Comparison of ENCODE assay signal across 21 mouse cellular contexts in the genomic region with DNA sequence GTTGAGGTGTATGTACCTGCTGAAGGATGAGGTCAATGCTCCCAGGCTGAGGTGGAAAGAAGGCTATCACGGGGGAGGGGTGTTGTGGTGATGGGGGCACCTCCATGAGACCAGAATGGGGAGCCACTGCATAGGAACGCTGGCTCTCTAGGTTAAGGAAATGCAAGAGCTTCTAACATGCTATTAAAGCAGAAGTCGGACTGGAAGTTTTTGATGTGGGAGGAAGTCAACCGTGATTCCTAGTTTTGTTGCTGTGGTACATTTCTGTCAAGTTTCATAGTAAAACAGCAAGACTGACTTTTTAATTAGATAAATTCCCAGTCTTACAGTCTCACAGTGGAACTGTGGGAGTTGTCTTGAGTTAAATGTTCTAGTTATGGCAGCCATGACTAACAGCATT.
"Had no signal": no experiment of that assay in that cellular context is flagged by ENCODE, and none has a peak within 500 bp of the region (broad histone marks: within the 10 kb centered on the region; RNA-seq: fewer than 3 reads in every experiment).

No protein-coding gene starts in this region.

- H3K4me3 ChIP-seq: heart, embryonic 10.5 days; heart, embryonic 12.5 days; hindbrain, embryonic 13.5 days; hindbrain, embryonic 15.5 days; kidney, embryonic 15.5 days; left cerebral cortex, adult 2 months; limb, embryonic 13.5 days; limb, embryonic 15.5 days had no signal

- H3K27ac ChIP-seq: heart, embryonic 10.5 days; hindbrain, embryonic 13.5 days; hindbrain, embryonic 15.5 days; hindbrain, postnatal 0 days; kidney, embryonic 15.5 days; kidney, postnatal 0 days; left cerebral cortex, adult 2 months; limb, embryonic 13.5 days; limb, embryonic 15.5 days had no signal

- DNase-seq: gastrocnemius, postnatal 14 days; gastrocnemius, postnatal 36 days; heart, adult 18-20 months; heart, postnatal 10 days; kidney, adult 11 months; kidney, adult 2 months; kidney, adult 9 months; kidney, postnatal 14 days; kidney, postnatal 36 days; layer of hippocampus, adult 9-11 months; left cerebral cortex, postnatal 4 days had no signal

- H3K4me1 ChIP-seq: hindbrain, embryonic 13.5 days; hindbrain, embryonic 15.5 days; kidney, embryonic 15.5 days had no signal
